Comparison of ENCODE assay signal across 7 mouse cellular contexts in genomic region chr11:22981041-22981440, GRCm38 (mm10). TPM values are rescaled to one million over a fixed set of nuclear protein-coding genes. Genes with fewer than 3 reads are reported as not detected.
DNase-seq lines count a peak whose midpoint lies in the region; ATAC-seq lines count a peak whose summit lies in the region.

No protein-coding gene starts in this region.

- H3K4me1 ChIP-seq in megakaryocyte, embryonic 14.5 days = peaks cover 62% of the 10 kb centered on the region
- peaks cover 39% of the 10 kb centered on the region for H3K4me1 ChIP-seq in forebrain, embryonic 13.5 days
- H3K4me1 ChIP-seq in limb, embryonic 15.5 days = peaks cover 15% of the 10 kb centered on the region
- H3K4me1 ChIP-seq in stomach, embryonic 16.5 days (ENCODE audit: control insufficient read depth, insufficient read depth, low read length) = peaks cover 19% of the 10 kb centered on the region

- ATAC-seq in megakaryocyte, adult 5-6 weeks (ENCODE audit: poor library complexity, severe bottlenecking) = no peak
- ATAC-seq in forebrain, embryonic 13.5 days = no peak
- no peak for ATAC-seq in limb, embryonic 15.5 days (ENCODE audit: insufficient number of reproducible peaks, low FRiP score, low TSS enrichment, low read depth)
- no peak for ATAC-seq in stomach, embryonic 16.5 days (ENCODE audit: insufficient read depth, low FRiP score)
- no peak for ATAC-seq in inflammation-experienced regulatory T-cells, adult 6 months

- peak overlapping the region; percentile 97 for H3K4me3 ChIP-seq in megakaryocyte, embryonic 14.5 days (replicated peaks)
- peak overlapping the region; percentile 61 for H3K4me3 ChIP-seq in forebrain, embryonic 13.5 days
- H3K4me3 ChIP-seq in limb, embryonic 15.5 days = peak overlapping the region; percentile 72
- H3K4me3 ChIP-seq in stomach, embryonic 16.5 days (replicated peaks; ENCODE audit: low read length) = peak overlapping the region; percentile 68

- WGBS in forebrain, embryonic 13.5 days = 61% methylated on average over 4 of the region's 4 CpGs
- WGBS in limb, embryonic 15.5 days = 38% methylated on average over 4 of the region's 4 CpGs
- WGBS in stomach, embryonic 16.5 days = 33% methylated on average over 4 of the region's 4 CpGs

- peak overlapping the region; percentile 84 for H3K4me2 ChIP-seq in forebrain, embryonic 13.5 days
- peak overlapping the region; percentile 69 for H3K4me2 ChIP-seq in limb, embryonic 15.5 days
- H3K4me2 ChIP-seq in stomach, embryonic 16.5 days (ENCODE audit: low read depth, low read length) = peak overlapping the region; percentile 75

- H3K27ac ChIP-seq in forebrain, embryonic 13.5 days = no peak overlapping the region
- H3K27ac ChIP-seq in limb, embryonic 15.5 days = peak overlapping the region; percentile 98; the same call in 1 of the 2 replicates
- H3K27ac ChIP-seq in stomach, embryonic 16.5 days (ENCODE audit: low read length) = peak overlapping the region; percentile 96; the same call in 1 of the 2 replicates

- H3K9ac ChIP-seq in forebrain, embryonic 13.5 days = peak overlapping the region; percentile 78
- H3K9ac ChIP-seq in limb, embryonic 15.5 days = 0 out of 2 replicates have a peak overlapping the region, but pooled peaks have one; percentile 53
- peak overlapping the region; percentile 77 for H3K9ac ChIP-seq in stomach, embryonic 16.5 days (ENCODE audit: low read length)

- H3K9me3 ChIP-seq in megakaryocyte, embryonic 14.5 days = no peaks in the 10 kb centered on the region
- H3K9me3 ChIP-seq in forebrain, embryonic 13.5 days (replicated peaks) = no peaks in the 10 kb centered on the region
- no peaks in the 10 kb centered on the region for H3K9me3 ChIP-seq in limb, embryonic 15.5 days
- no peaks in the 10 kb centered on the region for H3K9me3 ChIP-seq in stomach, embryonic 16.5 days (replicated peaks; ENCODE audit: control insufficient read depth, low read length)

- peaks cover 40% of the 10 kb centered on the region for H3K36me3 ChIP-seq in megakaryocyte, embryonic 14.5 days (replicated peaks; ENCODE audit: low read length)
- H3K36me3 ChIP-seq in forebrain, embryonic 13.5 days (ENCODE audit: poor library complexity, severe bottlenecking) = peaks cover 24% of the 10 kb centered on the region
- peaks cover 17% of the 10 kb centered on the region for H3K36me3 ChIP-seq in limb, embryonic 15.5 days
- H3K36me3 ChIP-seq in stomach, embryonic 16.5 days (ENCODE audit: control insufficient read depth, insufficient read depth, low read length) = no peaks in the 10 kb centered on the region

- no peaks in the 10 kb centered on the region for H3K27me3 ChIP-seq in megakaryocyte, embryonic 14.5 days (replicated peaks)
- no peaks in the 10 kb centered on the region for H3K27me3 ChIP-seq in forebrain, embryonic 13.5 days
- no peaks in the 10 kb centered on the region for H3K27me3 ChIP-seq in limb, embryonic 15.5 days
- H3K27me3 ChIP-seq in stomach, embryonic 16.5 days (ENCODE audit: control insufficient read depth, insufficient read depth, low read length) = no peaks in the 10 kb centered on the region

- no peak for DNase-seq in ovary, postnatal 10 days (ENCODE audit: low spot score)

RNA-seq across cellular contexts. Expression of gene Gm28048, which starts 0.8 kb away (rescaled TPM):
- not detected in 2 replicates for polyA plus RNA-seq in megakaryocyte, embryonic 14.5 days (2012; ENCODE audit: insufficient read depth, low replicate concordance)
- total RNA-seq in megakaryocyte, adult 5-6 weeks (2015) = 58.7 and 62.6 TPM in 2 replicates
- 31.5 and 36.8 TPM in 2 replicates for total RNA-seq in megakaryocyte, adult 5-6 weeks (2017)
- 3.1 and 3.4 TPM in 2 replicates for polyA plus RNA-seq in forebrain, embryonic 13.5 days (2015; fragmentation: Nextera tagmentation; extraction: Ambion mirVana)
- 9.8 and 12.5 TPM in 2 replicates for polyA plus RNA-seq in limb, embryonic 15.5 days (2015; fragmentation: Nextera tagmentation; extraction: Ambion mirVana)
- 14.5 and 17.9 TPM in 2 replicates for polyA plus RNA-seq in stomach, embryonic 16.5 days (2015; fragmentation: Nextera tagmentation; extraction: Ambion mirVana)
- polyA plus RNA-seq in inflammation-experienced regulatory T-cells, adult 6 months (2017; shearing (Covaris generic)) = 10 to 100 TPM; 32.2 to 37.8 (median 34.9) TPM

RNA-seq across cellular contexts. Expression of gene Commd1, which starts 1.1 kb away (rescaled TPM):
- polyA plus RNA-seq in megakaryocyte, embryonic 14.5 days (2012; ENCODE audit: insufficient read depth, low replicate concordance) = 30.3 and 45.3 TPM in 2 replicates
- total RNA-seq in megakaryocyte, adult 5-6 weeks (2015) = 138 TPM in 2 replicates
- 98.5 and 129 TPM in 2 replicates for total RNA-seq in megakaryocyte, adult 5-6 weeks (2017)
- polyA plus RNA-seq in forebrain, embryonic 13.5 days (2015; fragmentation: Nextera tagmentation; extraction: Ambion mirVana) = 303 and 328 TPM in 2 replicates
- 322 and 348 TPM in 2 replicates for polyA plus RNA-seq in limb, embryonic 15.5 days (2015; fragmentation: Nextera tagmentation; extraction: Ambion mirVana)
- 324 and 371 TPM in 2 replicates for polyA plus RNA-seq in stomach, embryonic 16.5 days (2015; fragmentation: Nextera tagmentation; extraction: Ambion mirVana)
- 100 to 1,000 TPM in 1 of 3 experiments, 10 to 100 TPM in 2; 72.3 to 139 (median 76.1) TPM for polyA plus RNA-seq in inflammation-experienced regulatory T-cells, adult 6 months (2017; shearing (Covaris generic))

RNA-seq across cellular contexts. Expression of gene Zrsr1, which starts 9.2 kb away (rescaled TPM):
- 2.8 and 3.1 TPM in 2 replicates for polyA plus RNA-seq in megakaryocyte, embryonic 14.5 days (2012; ENCODE audit: insufficient read depth, low replicate concordance)
- 7.2 and 7.4 TPM in 2 replicates for total RNA-seq in megakaryocyte, adult 5-6 weeks (2015)
- total RNA-seq in megakaryocyte, adult 5-6 weeks (2017) = 11.7 and 15.4 TPM in 2 replicates
- 5.3 TPM in 2 replicates for polyA plus RNA-seq in forebrain, embryonic 13.5 days (2015; fragmentation: Nextera tagmentation; extraction: Ambion mirVana)
- polyA plus RNA-seq in limb, embryonic 15.5 days (2015; fragmentation: Nextera tagmentation; extraction: Ambion mirVana) = 3.3 TPM in 2 replicates
- polyA plus RNA-seq in stomach, embryonic 16.5 days (2015; fragmentation: Nextera tagmentation; extraction: Ambion mirVana) = 2.4 and 3.2 TPM in 2 replicates
- polyA plus RNA-seq in inflammation-experienced regulatory T-cells, adult 6 months (2017; shearing (Covaris generic)) = 10 to 100 TPM in 1 of 3 experiments, 1 to 10 TPM in 2; 6.2 to 11.1 (median 8.8) TPM

RNA-seq across cellular contexts. Expression of gene Cct4, which starts 9.3 kb away (rescaled TPM):
- 218 and 273 TPM in 2 replicates for polyA plus RNA-seq in megakaryocyte, embryonic 14.5 days (2012; ENCODE audit: insufficient read depth, low replicate concordance)
- 184 and 193 TPM in 2 replicates for total RNA-seq in megakaryocyte, adult 5-6 weeks (2015)
- 137 and 141 TPM in 2 replicates for total RNA-seq in megakaryocyte, adult 5-6 weeks (2017)
- 329 and 340 TPM in 2 replicates for polyA plus RNA-seq in forebrain, embryonic 13.5 days (2015; fragmentation: Nextera tagmentation; extraction: Ambion mirVana)
- 233 and 234 TPM in 2 replicates for polyA plus RNA-seq in limb, embryonic 15.5 days (2015; fragmentation: Nextera tagmentation; extraction: Ambion mirVana)
- polyA plus RNA-seq in stomach, embryonic 16.5 days (2015; fragmentation: Nextera tagmentation; extraction: Ambion mirVana) = 226 and 230 TPM in 2 replicates
- 100 to 1,000 TPM; 197 to 230 (median 201) TPM for polyA plus RNA-seq in inflammation-experienced regulatory T-cells, adult 6 months (2017; shearing (Covaris generic))

RNA-seq across cellular contexts. Expression of gene Fam161a, which starts 26.3 kb away (rescaled TPM):
- 0.39 TPM in 1 of 2 replicates, not detected in the other for polyA plus RNA-seq in megakaryocyte, embryonic 14.5 days (2012; ENCODE audit: insufficient read depth, low replicate concordance)
- total RNA-seq in megakaryocyte, adult 5-6 weeks (2015) = 3.5 and 4.1 TPM in 2 replicates
- total RNA-seq in megakaryocyte, adult 5-6 weeks (2017) = 2.6 and 3.5 TPM in 2 replicates
- 3.0 and 3.3 TPM in 2 replicates for polyA plus RNA-seq in forebrain, embryonic 13.5 days (2015; fragmentation: Nextera tagmentation; extraction: Ambion mirVana)
- 3.3 and 4.1 TPM in 2 replicates for polyA plus RNA-seq in limb, embryonic 15.5 days (2015; fragmentation: Nextera tagmentation; extraction: Ambion mirVana)
- polyA plus RNA-seq in stomach, embryonic 16.5 days (2015; fragmentation: Nextera tagmentation; extraction: Ambion mirVana) = 3.8 and 4.2 TPM in 2 replicates
- polyA plus RNA-seq in inflammation-experienced regulatory T-cells, adult 6 months (2017; shearing (Covaris generic)) = 1 to 10 TPM; 2.0 to 6.1 (median 2.8) TPM
